Mouse (Mus musculus): ENCODE results near the gene Naa10.

GRCm38 (mm10) chrX:73877014-73877413 is 44.7 kb downstream of the Naa10 start:
- TF ChIP-seq POLR2A (IDR thresholded peaks at IDR 0.05; ENCODE audit: insufficient read depth, low read length) (no peak), CTCF (IDR thresholded peaks at IDR 0.05; ENCODE audit: low read depth, low read length) (no peak)

All from ES-Bruce4 (cell line).